Mouse (Mus musculus): ENCODE results near the gene Aldh2. TPM values are rescaled to one million over a fixed set of nuclear protein-coding genes. Genes with fewer than 3 reads are reported as not detected.

The Aldh2 gene
- total RNA-seq, 2 experiments from 2014 or later: 96.3 to 445 TPM

DNA sequence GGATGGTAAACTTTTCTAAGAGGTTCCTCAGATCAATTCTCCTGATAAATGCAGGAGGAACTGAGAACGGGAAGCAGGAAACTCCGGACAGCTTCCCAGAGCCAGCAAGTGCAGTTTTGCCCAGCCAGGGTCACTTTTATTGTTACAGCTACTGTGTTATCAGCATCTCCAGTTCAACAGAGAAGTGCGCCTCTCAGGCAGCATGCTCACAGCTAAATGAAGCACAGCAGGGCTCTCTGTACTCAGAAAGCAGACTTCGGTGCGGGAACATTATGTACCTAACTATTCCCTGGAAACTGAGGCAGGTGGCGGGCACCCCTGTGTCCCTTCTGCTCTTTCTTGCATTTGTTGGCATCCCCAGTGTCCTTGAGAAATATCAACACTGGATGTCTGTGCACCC is 2.6 kb upstream of the Aldh2 start:
- no peak for ATAC-seq (replicated peaks; ENCODE audit: poor library complexity)

DNA sequence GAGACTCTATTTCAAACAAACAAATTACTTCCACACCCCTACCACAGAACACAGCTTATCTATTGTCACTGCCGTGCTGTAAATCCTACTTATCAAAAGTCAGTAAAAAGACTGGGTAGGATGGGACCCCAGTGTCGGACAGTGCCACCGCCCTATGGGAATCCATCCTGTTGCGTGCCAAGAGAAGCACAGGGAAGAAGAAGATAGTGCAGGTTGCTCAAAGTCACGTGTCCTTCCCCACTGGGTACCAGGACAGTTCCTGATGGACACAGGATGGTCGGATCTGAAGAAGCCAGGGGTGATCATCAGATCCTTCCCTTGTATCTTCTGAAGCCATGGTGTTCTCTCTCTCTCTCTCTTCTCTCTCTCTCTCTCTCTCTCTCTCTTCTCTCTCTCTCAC is 2.1 kb upstream of the Aldh2 start:
- ATAC-seq (replicated peaks; ENCODE audit: poor library complexity): no peak

GRCm38 (mm10) chr5:121594714-121595313 is 1.2 kb upstream of the Aldh2 start:
- ATAC-seq (replicated peaks; ENCODE audit: poor library complexity): no peak

DNA sequence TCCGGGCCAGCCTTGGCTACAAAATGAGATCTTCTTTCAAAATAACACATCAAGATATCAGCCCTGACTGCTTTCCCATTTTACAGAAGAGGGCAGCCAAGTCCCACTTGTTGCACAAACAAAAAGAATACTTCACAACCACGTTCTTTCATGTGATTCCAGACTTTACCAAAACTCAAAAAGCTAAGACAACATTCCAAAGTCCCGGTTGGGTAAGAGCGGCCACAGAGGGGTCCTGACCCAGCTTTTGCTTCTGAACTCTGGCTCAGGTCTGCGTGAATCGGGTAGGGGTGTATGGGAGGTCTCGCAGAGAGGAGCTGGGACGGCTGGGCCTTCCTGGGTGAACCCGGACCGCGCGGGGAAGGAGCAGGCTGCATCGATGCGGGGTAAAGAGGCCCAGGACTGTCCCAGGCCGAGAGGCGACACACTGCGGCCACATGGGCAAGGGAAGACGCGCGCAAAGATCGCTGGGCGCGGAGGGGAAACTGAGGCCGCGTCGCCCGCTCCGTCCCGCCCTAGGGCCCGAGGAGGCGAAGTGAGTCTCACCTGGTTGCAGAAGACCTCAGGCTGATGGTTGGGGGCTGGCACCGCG is 712 bp downstream of the Aldh2 start:
- no peak for ATAC-seq (replicated peaks; ENCODE audit: poor library complexity)

GRCm38 (mm10) chr5:121592064-121592815 is 1.4 kb downstream of the Aldh2 start:
- ATAC-seq (replicated peaks; ENCODE audit: poor library complexity): no peak

- ATAC-seq (replicated peaks; ENCODE audit: poor library complexity): no peak
Observed at GRCm38 (mm10) chr5:121591417-121592063, 2.1 kb downstream of the Aldh2 start.

- ATAC-seq (replicated peaks; ENCODE audit: poor library complexity): no peak
Observed at GRCm38 (mm10) chr5:121589928-121590327, 3.7 kb downstream of the Aldh2 start.

- peak; percentile 59 for ATAC-seq (replicated peaks; ENCODE audit: poor library complexity)
Observed at GRCm38 (mm10) chr5:121586400-121587039, 7.1 kb downstream of the Aldh2 start.

DNA sequence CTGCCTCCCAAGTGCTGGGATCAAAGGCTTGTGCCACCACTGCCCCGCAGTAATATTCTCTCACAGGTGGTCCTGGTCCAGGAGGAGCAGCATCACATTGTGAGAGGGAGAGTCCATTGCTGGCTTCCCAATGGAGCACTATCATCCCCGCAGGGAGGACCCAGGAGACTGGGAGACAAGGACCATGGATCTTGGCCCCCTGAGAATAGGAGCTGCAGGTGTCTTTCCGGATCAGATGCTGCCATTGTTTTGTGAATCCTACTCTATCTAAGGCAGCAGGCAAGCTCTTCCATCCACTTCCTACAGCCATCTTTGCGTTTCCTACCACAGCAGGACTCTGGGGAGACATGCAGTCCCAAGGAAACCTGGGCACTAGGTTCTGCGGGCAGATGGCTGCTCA is 7.9 kb downstream of the Aldh2 start:
- ATAC-seq (replicated peaks; ENCODE audit: poor library complexity): no peak

DNA sequence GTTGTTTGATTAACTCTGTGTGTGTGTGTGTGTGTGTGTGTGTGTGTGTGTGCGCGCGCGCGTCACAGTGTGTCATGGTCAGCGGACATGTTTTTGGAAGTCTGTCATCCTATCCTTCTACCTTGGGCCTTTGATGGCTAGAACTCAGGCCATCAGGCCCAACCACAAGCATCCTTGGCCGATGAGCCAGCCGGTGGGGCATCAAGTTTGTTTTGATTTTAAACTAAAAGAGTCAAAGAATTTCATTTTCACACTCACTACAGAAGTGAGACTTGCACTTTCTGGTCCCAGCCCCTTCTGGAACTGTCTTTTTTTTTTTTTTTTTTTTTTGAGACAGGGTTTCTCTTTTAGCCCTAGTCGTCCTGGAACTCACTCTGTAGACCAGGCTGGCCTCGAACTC is 8.6 kb downstream of the Aldh2 start:
- no peak for ATAC-seq (replicated peaks; ENCODE audit: poor library complexity)

DNA sequence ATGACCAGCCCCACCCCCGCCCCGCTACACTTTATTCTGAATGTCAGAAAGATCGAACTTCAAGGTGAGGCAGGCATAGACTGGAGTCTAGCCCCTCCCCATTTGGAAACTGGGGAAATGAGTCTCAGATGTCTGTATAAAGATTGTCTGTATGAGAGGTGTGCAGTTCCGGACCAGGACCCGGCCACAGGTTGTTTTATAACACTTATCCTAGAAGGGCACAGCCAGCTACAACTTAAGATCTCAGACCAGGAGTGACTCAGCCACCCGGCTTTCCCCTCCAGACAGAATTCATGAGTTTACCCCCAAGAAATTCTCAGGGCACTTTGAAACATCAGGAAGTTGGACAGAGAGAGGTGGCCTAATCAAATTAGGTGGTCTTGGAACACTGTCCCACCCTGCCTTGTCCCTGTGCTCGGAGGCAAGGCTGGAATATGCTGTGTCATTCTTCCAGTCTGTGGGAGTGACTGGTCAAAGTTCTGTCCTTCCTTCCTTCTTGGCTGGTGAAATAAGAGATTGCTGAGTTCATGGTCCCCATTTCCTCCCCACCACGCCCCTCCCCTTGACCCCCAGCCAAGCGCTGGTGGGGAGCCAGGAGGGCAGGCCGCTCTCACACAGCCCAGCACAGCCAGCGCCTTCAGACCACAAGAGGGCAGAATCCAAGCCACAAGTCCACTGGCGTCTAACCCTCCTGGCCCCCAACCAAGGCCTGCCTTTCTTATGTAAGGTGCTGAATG is 9.7 kb downstream of the Aldh2 start:
- peak; percentile 85 for ATAC-seq (replicated peaks; ENCODE audit: poor library complexity)

GRCm38 (mm10) chr5:121581945-121582344 is 11.7 kb downstream of the Aldh2 start:
- ATAC-seq (replicated peaks; ENCODE audit: poor library complexity): no peak

GRCm38 (mm10) chr5:121576927-121577488 is 16.6 kb downstream of the Aldh2 start:
- no peak for ATAC-seq (replicated peaks; ENCODE audit: poor library complexity)

DNA sequence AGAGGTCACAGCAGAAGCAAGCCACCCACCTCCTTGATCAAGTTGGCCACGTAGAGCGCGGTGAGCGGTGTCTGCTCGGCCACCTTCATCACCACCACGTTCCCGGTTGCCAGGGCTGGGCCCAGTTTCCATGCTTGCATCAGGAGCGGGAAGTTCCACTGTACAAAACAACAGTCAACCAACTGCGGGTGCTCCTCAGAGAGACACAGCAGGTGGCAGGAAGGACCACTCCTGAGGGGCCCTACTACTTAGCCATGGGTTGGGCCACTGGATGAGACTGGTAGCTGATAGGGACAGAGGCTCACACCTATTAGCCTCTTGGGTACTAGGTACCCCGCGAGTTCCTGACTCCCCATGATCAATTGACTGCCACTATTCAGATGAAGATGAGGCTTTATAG is 17.8 kb downstream of the Aldh2 start:
- ATAC-seq (replicated peaks; ENCODE audit: poor library complexity): no peak

DNA sequence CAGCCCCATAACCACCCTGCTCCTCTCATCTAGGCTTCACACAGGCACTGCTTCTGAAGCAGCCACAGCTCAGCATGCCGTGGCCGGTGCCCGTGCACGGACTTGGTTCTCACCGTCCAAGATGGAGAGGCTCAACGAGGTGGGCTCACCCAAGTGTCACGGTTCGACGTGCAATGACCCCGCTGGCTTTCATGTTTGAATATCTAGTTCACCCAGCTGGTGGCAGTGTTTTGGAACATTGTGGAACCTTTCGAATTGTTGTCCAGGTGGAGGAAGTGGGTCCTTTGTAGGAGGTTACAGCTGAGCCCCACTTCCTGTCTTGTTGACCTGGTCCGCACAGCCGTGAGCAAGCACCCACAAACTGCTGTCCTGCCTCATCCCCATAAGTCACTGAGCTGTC is 19.5 kb downstream of the Aldh2 start:
- ATAC-seq (replicated peaks; ENCODE audit: poor library complexity): no peak

- no peak for ATAC-seq (replicated peaks; ENCODE audit: poor library complexity)
Observed at GRCm38 (mm10) chr5:121570787-121571186, 22.8 kb downstream of the Aldh2 start.

DNA sequence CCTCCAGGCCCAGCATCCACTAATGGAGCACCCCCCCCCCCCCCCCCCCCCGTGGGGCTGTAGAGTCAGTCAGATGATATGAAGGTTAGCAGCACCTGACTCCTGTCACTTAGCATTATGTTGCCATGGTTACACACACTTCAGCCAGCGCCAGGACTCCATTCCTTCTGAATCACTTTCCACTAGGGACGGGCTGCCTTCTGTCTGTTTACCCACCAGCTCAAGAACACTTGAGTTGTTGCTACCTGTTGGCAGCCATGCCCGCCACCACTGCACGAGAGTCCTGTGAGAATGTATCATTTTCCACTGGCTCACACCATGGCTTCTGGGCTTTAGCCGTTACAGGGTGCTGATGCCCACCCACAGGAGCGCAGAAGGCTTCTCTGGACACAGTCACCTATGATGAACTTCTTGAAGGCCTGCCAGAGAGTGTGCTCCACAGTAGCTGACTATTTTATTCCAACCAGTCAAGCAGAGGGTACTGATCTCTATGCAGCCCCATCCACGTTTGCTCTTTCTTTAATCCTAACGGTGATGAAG is 23.7 kb downstream of the Aldh2 start:
- no peak for ATAC-seq (replicated peaks; ENCODE audit: poor library complexity)

DNA sequence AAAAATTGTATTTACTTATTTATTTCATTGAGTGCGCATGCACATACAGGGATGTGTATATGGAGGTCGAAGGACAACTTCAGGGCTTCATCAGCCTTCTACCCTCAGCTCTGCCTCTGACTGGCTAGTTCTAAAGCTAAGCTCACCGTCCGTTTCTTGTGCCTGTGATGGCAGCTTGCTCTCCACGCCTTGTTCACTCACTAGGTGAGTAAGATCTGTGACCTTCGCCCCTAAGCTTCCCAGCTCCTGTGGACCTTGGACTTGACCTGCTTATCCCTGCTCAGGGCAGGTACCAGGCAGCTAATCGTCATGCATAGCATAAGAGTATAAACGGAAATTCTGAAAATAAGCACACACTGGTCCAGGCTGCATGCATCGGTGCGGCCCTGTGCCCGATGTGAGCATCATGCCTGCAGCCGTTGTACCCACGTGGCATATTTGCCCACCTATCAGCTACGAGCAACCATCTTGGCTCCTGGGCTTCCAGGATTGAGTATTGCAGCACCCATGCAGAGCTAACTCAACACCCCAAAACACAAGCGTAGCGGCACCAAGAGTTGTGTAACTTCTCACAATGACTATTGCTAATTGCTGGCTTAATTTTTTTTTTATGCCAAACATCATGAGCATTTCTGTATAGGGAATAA is 27.5 kb downstream of the Aldh2 start:
- no peak for ATAC-seq (replicated peaks; ENCODE audit: poor library complexity)

DNA sequence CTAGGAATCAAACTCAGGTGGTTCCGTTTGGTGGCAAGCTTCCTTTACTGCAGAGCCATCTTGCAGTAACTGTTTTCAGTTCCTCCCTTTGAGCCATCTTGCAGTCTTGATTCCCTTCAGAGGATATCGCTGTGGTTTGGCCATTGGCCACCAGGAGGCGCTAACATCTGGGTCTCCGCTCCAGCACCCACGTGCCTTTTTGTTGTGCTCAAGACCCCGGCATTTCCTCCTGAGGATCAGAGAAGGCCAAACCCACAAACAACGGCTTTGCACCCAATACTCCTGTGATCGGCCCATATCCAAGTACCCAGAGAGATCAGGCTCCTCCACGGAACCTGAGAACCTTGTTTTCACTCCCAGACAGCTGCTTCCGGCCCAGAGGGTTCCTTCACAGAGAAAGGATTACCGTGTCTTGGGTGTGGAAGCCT is 29.1 kb downstream of the Aldh2 start:
- ATAC-seq (replicated peaks; ENCODE audit: poor library complexity): peak; percentile 96

All from megakaryocyte progenitor cell, adult 5-6 weeks (primary cell).